Mouse (Mus musculus) layer of hippocampus, adult 11-12 months (tissue): ENCODE measurements at regions not wholly inside any gene's neighbourhood (a gene's known extent, or its start where the extent isn't known, plus 50 kb on each side); places are given as distances from the start of the nearest gene placed in this dataset.

Experiments used
- DNase-seq: peaks from one replicate; pipeline ENCODE4 v3.0.0; 2022; ENCODE audit warnings: low spot score

- DNase-seq = no peak
Measured at GRCm38 (mm10) chr8:74555434-74555833, 317.5 kb upstream of the Isx start.

DNA sequence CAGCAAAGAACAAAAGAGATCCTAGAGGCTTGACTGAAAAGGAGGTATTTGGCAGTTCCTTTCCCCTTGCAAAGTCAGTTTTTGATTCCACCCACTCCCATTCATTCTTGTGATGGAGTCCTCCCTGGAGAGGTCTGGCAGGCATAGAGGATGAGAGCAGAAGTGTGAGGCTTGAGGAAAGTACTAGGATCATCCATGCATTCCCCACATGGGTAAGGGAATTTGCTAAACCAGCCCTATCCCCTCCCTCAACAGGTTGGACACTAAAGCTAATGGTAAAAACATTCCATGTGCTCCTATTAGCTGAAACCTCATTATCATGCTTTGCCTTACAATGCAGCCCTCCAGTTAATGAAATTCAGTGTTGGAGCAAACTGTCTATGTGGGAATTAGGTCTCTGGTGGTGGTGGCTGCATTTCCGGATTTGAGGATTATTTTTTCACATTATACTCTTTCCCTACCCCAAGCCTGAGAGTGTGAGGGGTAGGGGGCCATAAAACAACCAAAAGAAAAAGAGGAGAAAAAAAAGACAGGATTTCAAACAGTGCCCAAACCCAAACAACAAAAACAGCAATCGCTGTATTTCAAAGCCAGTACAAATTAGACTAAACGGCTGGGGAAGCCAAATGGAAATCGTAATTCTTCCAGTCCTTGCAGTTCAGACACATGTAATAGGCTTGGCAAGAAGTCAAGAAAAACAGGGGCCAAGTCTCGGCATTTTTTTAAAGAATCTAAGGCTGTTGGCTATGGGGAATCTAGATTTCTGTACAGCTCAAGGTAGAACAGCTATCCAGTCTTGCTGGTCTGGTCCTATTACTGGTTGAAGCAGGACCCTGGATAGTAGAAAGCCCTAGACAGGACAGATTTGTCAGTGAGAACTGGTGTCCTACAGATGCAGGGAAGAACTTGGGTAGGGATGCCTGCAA lies 315.2 kb upstream of the Isx start:
- no peak for DNase-seq

DNA sequence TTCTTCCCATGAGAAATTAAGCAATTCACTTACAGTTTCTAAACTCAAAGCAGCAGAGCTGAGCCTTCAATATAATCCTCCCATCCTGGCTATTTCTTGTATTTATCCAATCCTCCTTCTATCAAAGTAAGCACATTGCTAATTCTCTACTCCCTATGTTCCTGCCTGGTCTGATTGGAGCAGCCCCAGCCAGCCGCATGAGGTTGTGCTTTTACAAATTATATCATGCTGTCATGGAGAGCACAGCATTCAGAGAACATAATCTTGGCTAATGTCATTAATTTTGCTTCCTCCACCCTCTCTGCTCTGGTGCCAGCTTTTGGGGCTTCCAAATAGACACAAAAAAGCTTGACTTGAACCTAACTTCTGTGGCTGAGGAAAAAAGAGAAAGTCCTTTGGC lies 311.9 kb upstream of the Isx start:
- DNase-seq = peak; percentile 8
